Mouse (Mus musculus) liver, embryonic 11.5 days (tissue): ENCODE results near the gene Pvr. TPM values are rescaled to one million over a fixed set of nuclear protein-coding genes. Genes with fewer than 3 reads are reported as not detected.

Experiments used
- ATAC-seq: fragments of 200-750 bp; cut with Nextera tagmentation; replicated peaks from 2 replicates; pipeline ENCODE4 v1.8.0; 2017; ENCODE audit warnings: moderate number of reproducible peaks, mild to moderate bottlenecking, moderate TSS enrichment, moderate library complexity; ENCODE audit not compliant: low FRiP score
- DNase-seq: peaks from one replicate; pipeline ENCODE4 v3.0.0-alpha.2; 2017; ENCODE audit warnings: low spot score
- H3K27ac ChIP-seq: fragments of 300-500 bp; sonication (generic); 2 replicates; pipeline ENCODE4 v1.5.1; 2014; ENCODE audit warnings: mild to moderate bottlenecking, low read depth, low read length, control low read depth
- H3K27me3 ChIP-seq: fragments of 300-500 bp; sonication (generic); replicated peaks from 2 replicates; pipeline ENCODE4 v1.6.1; 2014; ENCODE audit warnings: low read length, mixed read lengths; ENCODE audit not compliant: control insufficient read depth, insufficient read depth
- H3K36me3 ChIP-seq: fragments of 300-500 bp; sonication (generic); 2 replicates; pipeline ENCODE4 v1.6.1; 2014; ENCODE audit warnings: mild to moderate bottlenecking, low read length, moderate library complexity, mixed read lengths; ENCODE audit not compliant: control insufficient read depth, insufficient read depth
- H3K4me1 ChIP-seq: fragments of 300-500 bp; sonication (generic); replicated peaks from 2 replicates; pipeline ENCODE4 v1.6.1; 2014; ENCODE audit warnings: low read length, mixed read lengths; ENCODE audit not compliant: control insufficient read depth, insufficient read depth
- H3K4me2 ChIP-seq: fragments of 300-500 bp; sonication (generic); 2 replicates; pipeline ENCODE4 v1.6.1; 2014; ENCODE audit warnings: mild to moderate bottlenecking, control low read depth, moderate library complexity
- H3K4me3 ChIP-seq: fragments of 300-500 bp; sonication (generic); 2 replicates; pipeline ENCODE4 v1.5.1; 2014; ENCODE audit warnings: low read depth, low read length, control low read depth
- H3K9ac ChIP-seq: fragments of 300-500 bp; sonication (generic); 2 replicates; pipeline ENCODE4 v1.6.1; 2014; ENCODE audit warnings: low read depth, low read length, control low read depth
- H3K9me3 ChIP-seq: fragments of 300-500 bp; sonication (generic); 2 replicates; pipeline ENCODE4 v1.6.1; 2016; ENCODE audit warnings: low read length, inconsistent platforms, mixed read lengths; ENCODE audit not compliant: control insufficient read depth
- WGBS: fragments of 180-500 bp; shearing (Covaris S2); extraction: QIAGEN DNeasy Blood & Tissue Kit; methylation state at CpG from one replicate; pipeline ENCODE4 v1.1.7; 2014; 5-methylcytosine and 5-hydroxymethylcytosine counted together
- polyA plus RNA-seq: library from polyadenylated mRNA; unstranded; fragments of >200 nt; fragmentation: Nextera tagmentation; extraction: Ambion mirVana; gene quantifications from 2 replicates; pipeline ENCODE4 v1.2.1, GENCODE M21; 2014

Pvr gene
- polyA plus RNA-seq, 1 experiment from 2014 or later: 6.1 TPM

GRCm38 (mm10) chr7:19911695-19912524, 9.1 kb downstream of the Pvr start:
- no peak for ATAC-seq
- H3K9me3 ChIP-seq: no peaks in the 10 kb centered on the region
- H3K4me1 ChIP-seq: no peaks in the 10 kb centered on the region
- H3K27ac ChIP-seq: no peak overlapping the region
- no peak overlapping the region for H3K4me3 ChIP-seq
- WGBS: 89% methylated on average over 23 of the region's 23 CpGs
- peaks cover 18% of the 10 kb centered on the region for H3K36me3 ChIP-seq
- H3K27me3 ChIP-seq: no peaks in the 10 kb centered on the region
- no peak overlapping the region for H3K9ac ChIP-seq
- no peak for DNase-seq
- no peak overlapping the region for H3K4me2 ChIP-seq

DNA sequence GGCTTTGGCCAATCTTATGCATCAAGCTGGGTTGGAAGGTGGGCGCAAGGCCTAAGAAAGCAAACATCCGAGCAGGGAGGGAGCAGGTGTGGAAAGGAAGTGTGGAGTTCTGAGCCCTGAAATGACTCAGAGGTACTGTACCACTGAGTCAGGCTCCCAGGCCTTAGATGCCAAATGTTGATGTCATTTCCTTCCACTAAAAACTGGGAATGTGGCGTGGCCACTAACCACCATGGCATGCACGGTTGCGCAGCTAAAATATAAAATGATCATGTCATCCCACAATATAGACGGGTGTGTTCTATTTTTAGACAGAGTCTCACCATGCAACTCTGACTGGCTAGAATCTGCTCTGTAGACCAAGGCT, 9.7 kb downstream of the Pvr start:
- H3K4me1 ChIP-seq: no peaks in the 10 kb centered on the region
- DNase-seq: no peak
- WGBS: 85% methylated on average over 6 of the region's 6 CpGs
- peaks cover 12% of the 10 kb centered on the region for H3K36me3 ChIP-seq
- H3K4me2 ChIP-seq: no peak overlapping the region
- no peak overlapping the region for H3K4me3 ChIP-seq
- H3K27me3 ChIP-seq: no peaks in the 10 kb centered on the region
- no peak overlapping the region for H3K9ac ChIP-seq
- no peak for ATAC-seq
- H3K9me3 ChIP-seq: no peaks in the 10 kb centered on the region
- no peak overlapping the region for H3K27ac ChIP-seq

- Histone ChIP-seq H3K27me3 (no peaks in the 10 kb centered on the region), H3K4me3 (no peak overlapping the region), H3K36me3 (peaks cover 14% of the 10 kb centered on the region), H3K4me1 (no peaks in the 10 kb centered on the region), H3K27ac (no peak overlapping the region), H3K9ac (no peak overlapping the region), H3K9me3 (no peaks in the 10 kb centered on the region), H3K4me2 (no peak overlapping the region)
- 52% methylated on average over 21 of the region's 21 CpGs for WGBS
- DNase-seq (peak; percentile 72), ATAC-seq (peak; percentile 65)
Measured at GRCm38 (mm10) chr7:19910421-19911291, 10.3 kb downstream of the Pvr start.

GRCm38 (mm10) chr7:19889881-19890280, 31.1 kb downstream of the Pvr start:
- Histone ChIP-seq H3K27ac (no peak overlapping the region), H3K27me3 (no peaks in the 10 kb centered on the region), H3K4me2 (no peak overlapping the region), H3K4me3 (no peak overlapping the region), H3K9me3 (no peaks in the 10 kb centered on the region), H3K36me3 (no peaks in the 10 kb centered on the region), H3K9ac (no peak overlapping the region), H3K4me1 (no peaks in the 10 kb centered on the region)
- ATAC-seq: no peak
- peak; percentile 59 for DNase-seq
- WGBS: 40% methylated on average over 8 of the region's 8 CpGs

- ATAC-seq (no peak), DNase-seq (no peak)
- no peak within 1 kb of the TSS for H3K4me2 ChIP-seq
- H3K27ac ChIP-seq: no peak within 1 kb of the TSS
- H3K36me3 ChIP-seq: no peaks in the 10 kb centered on the region
- H3K9me3 ChIP-seq: no peaks in the 10 kb centered on the region
- no peak within 1 kb of the TSS for H3K4me3 ChIP-seq
- H3K27me3 ChIP-seq: no peaks in the 10 kb centered on the region
- no peaks in the 10 kb centered on the region for H3K4me1 ChIP-seq
- no peak within 1 kb of the TSS for H3K9ac ChIP-seq
- 61% methylated on average over 7 of the region's 7 CpGs for WGBS
Measured at GRCm38 (mm10) chr7:19887849-19888248, 33.1 kb downstream of the Pvr start, which contains the start of gene Ceacam19. TSS of gene Ceacam19 (minus strand) at chr7:19887965.

- no peaks in the 10 kb centered on the region for H3K9me3 ChIP-seq
- ATAC-seq (no peak), DNase-seq (no peak)
- no peaks in the 10 kb centered on the region for H3K27me3 ChIP-seq
- WGBS: 73% methylated on average over 8 of the region's 8 CpGs
- H3K4me3 ChIP-seq: no peak overlapping the region
- H3K4me2 ChIP-seq: no peak overlapping the region
- H3K36me3 ChIP-seq: no peaks in the 10 kb centered on the region
- H3K4me1 ChIP-seq: no peaks in the 10 kb centered on the region
- H3K9ac ChIP-seq: no peak overlapping the region
- no peak overlapping the region for H3K27ac ChIP-seq
Measured at GRCm38 (mm10) chr7:19880754-19881153, 40.2 kb downstream of the Pvr start.

DNA sequence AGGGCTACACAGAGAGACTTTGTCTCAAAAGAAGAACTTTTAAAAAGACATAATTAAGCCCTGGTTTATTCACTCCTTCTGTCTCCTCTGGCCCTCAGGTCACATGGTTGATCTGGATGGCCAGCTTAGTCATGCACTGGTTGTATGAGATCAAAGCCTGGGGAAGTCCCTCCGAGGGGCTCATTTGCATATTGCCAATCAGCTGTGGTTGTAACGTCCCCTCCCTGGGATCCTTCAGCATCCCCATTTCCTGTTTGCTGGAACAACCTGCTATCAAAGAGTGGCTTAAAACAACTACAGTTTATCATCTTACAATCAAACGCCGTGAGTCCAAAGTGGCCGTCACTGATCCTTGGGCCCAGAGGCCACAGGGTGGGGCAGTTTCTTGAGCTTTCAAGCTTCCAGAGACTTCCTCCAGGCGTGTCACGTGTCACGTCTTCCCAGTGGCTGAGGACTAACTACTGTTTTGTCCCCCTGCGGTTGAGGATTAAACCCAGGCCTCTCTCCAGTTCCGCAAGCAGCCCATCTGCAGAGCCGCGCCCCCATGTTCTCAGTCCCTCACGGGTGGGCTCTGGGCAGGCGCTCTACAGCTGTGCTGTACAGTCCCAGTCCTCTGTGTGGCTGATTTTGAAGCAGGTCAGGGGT, 44.1 kb downstream of the Pvr start:
- no peaks in the 10 kb centered on the region for H3K27me3 ChIP-seq
- no peak overlapping the region for H3K4me3 ChIP-seq
- peak overlapping the region; percentile 7 for H3K4me2 ChIP-seq
- H3K4me1 ChIP-seq: no peaks in the 10 kb centered on the region
- peak; percentile 50 for ATAC-seq
- no peak overlapping the region for H3K27ac ChIP-seq
- H3K9me3 ChIP-seq: 0 out of 2 replicates have a peak, but pooled peaks cover 2% of the 10 kb centered on the region
- no peaks in the 10 kb centered on the region for H3K36me3 ChIP-seq
- no peak overlapping the region for H3K9ac ChIP-seq
- 32% methylated on average over 14 of the region's 14 CpGs for WGBS
- no peak for DNase-seq

DNA sequence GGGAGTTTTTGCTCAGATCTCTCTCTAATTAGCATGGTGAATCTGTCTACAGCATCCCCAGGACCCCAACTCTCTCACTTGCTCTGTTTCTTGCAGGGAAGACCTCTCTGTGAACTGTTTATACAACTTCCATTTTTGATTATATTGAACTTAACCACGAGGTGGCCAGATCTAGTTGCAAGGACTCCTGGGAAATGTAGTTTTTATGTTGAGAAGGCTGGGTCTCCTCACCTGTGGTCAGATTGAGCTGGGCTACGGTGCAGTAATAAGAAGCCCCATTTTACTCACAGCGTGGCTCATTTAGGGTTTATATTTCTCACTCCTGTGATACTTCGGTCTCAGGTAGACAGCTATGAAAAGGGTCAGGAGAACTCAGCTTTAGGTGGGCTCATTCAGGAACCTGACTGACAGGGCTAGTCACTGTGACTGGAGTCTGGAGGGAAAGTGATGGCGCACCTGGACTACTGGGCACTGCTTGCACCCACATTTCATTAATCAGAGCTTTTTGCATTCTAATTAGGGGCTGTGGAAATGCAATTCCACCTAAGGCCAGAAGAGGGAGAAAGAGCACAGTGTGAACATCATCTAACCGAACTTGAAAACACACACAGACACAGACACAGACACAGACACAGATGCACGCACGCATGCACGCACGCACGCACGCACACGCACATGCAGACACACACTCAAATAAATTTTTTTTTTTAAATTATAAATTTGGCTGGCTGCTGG, 44.8 kb downstream of the Pvr start:
- ATAC-seq: peak; percentile 57
- Histone ChIP-seq H3K4me2 (peak overlapping the region; percentile 7; the same call in 1 of the 2 replicates), H3K4me1 (peaks cover 2% of the 10 kb centered on the region; the same call in 1 of the 2 replicates), H3K4me3 (no peak overlapping the region), H3K9ac (no peak overlapping the region), H3K9me3 (0 out of 2 replicates have a peak, but pooled peaks cover 2% of the 10 kb centered on the region), H3K36me3 (no peaks in the 10 kb centered on the region), H3K27ac (no peak overlapping the region), H3K27me3 (no peaks in the 10 kb centered on the region)
- no peak for DNase-seq
- 31% methylated on average over 13 of the region's 13 CpGs for WGBS
